Mouse (Mus musculus): Measurements from ENCODE around the gene Tmem82. TPM values are rescaled to one million over a fixed set of nuclear protein-coding genes. Genes with fewer than 3 reads are reported as not detected.

Gene Tmem82
- polyA plus RNA-seq, 1 experiment from 2014 or later: 0.50 TPM

Other genes with a start within 250 kb of the Tmem82 start
- gene Clcnka, start 219.9 kb downstream of the Tmem82 start, polyA plus RNA-seq (2014; fragmentation: Nextera tagmentation; extraction: Ambion mirVana): 0.09 TPM in 1 of 2 replicates, not detected in the other
- gene Clcnkb, start 202.6 kb downstream of the Tmem82 start, polyA plus RNA-seq (2014; fragmentation: Nextera tagmentation; extraction: Ambion mirVana): not detected in 2 replicates
- 0.11 TPM in 1 of 2 replicates, not detected in the other for gene Hspb7, start 197.9 kb downstream of the Tmem82 start, polyA plus RNA-seq (2014; fragmentation: Nextera tagmentation; extraction: Ambion mirVana)
- gene Srarp, start 182.5 kb downstream of the Tmem82 start, polyA plus RNA-seq (2014; fragmentation: Nextera tagmentation; extraction: Ambion mirVana): not detected in 2 replicates
- 46.5 and 48.0 TPM in 2 replicates for gene Zbtb17, start 174.0 kb downstream of the Tmem82 start, polyA plus RNA-seq (2014; fragmentation: Nextera tagmentation; extraction: Ambion mirVana)
- gene Spen, start 80.0 kb downstream of the Tmem82 start, polyA plus RNA-seq (2014; fragmentation: Nextera tagmentation; extraction: Ambion mirVana): 13.9 and 16.2 TPM in 2 replicates
- gene Fblim1, start 12.5 kb downstream of the Tmem82 start, polyA plus RNA-seq (2014; fragmentation: Nextera tagmentation; extraction: Ambion mirVana): 31.5 and 34.9 TPM in 2 replicates
- not detected in 2 replicates for gene Slc25a34, start 5.2 kb upstream of the Tmem82 start, polyA plus RNA-seq (2014; fragmentation: Nextera tagmentation; extraction: Ambion mirVana)
- gene Plekhm2, start 46.3 kb upstream of the Tmem82 start, polyA plus RNA-seq (2014; fragmentation: Nextera tagmentation; extraction: Ambion mirVana): 3.4 and 3.6 TPM in 2 replicates
- not detected in 2 replicates for gene Rsc1a1, start 67.0 kb upstream of the Tmem82 start, polyA plus RNA-seq (2014; fragmentation: Nextera tagmentation; extraction: Ambion mirVana)
- 23.0 and 25.7 TPM in 2 replicates for gene Ddi2, start 104.8 kb upstream of the Tmem82 start, polyA plus RNA-seq (2014; fragmentation: Nextera tagmentation; extraction: Ambion mirVana)
- gene Agmat, start 128.0 kb upstream of the Tmem82 start, polyA plus RNA-seq (2014; fragmentation: Nextera tagmentation; extraction: Ambion mirVana): 0.18 TPM in 1 of 2 replicates, not detected in the other
- 5.4 and 5.8 TPM in 2 replicates for gene Dnajc16, start 172.3 kb upstream of the Tmem82 start, polyA plus RNA-seq (2014; fragmentation: Nextera tagmentation; extraction: Ambion mirVana)
- 19.3 and 21.7 TPM in 2 replicates for gene Casp9, start 175.0 kb upstream of the Tmem82 start, polyA plus RNA-seq (2014; fragmentation: Nextera tagmentation; extraction: Ambion mirVana)
- not detected in 2 replicates for gene Cela2a, start 207.5 kb upstream of the Tmem82 start, polyA plus RNA-seq (2014; fragmentation: Nextera tagmentation; extraction: Ambion mirVana)
- not detected in 2 replicates for gene Ctrc, start 227.7 kb upstream of the Tmem82 start, polyA plus RNA-seq (2014; fragmentation: Nextera tagmentation; extraction: Ambion mirVana)